Mouse (Mus musculus) forebrain, embryonic 14.5 days (tissue): ENCODE measurements around the gene Rcor1. TPM values are rescaled to one million over a fixed set of nuclear protein-coding genes. Genes with fewer than 3 reads are reported as not detected.

Experiments used
- ATAC-seq: fragments of 200-750 bp; cut with Nextera tagmentation; 2 replicates; pipeline ENCODE4 v1.8.0; 2017; ENCODE audit warnings: mild to moderate bottlenecking, moderate library complexity
- DNase-seq: peaks from one replicate; pipeline ENCODE4 v3.0.0-alpha.2; 2015; ENCODE audit warnings: low spot score
- H3K27ac ChIP-seq: fragments of 300-500 bp; sonication (generic); 2 replicates; pipeline ENCODE4 v1.5.1; 2014; ENCODE audit warnings: low read depth, mild to moderate bottlenecking, control low read depth, low read length, moderate library complexity
- H3K27me3 ChIP-seq: fragments of 300-500 bp; sonication (generic); replicated peaks from 2 replicates; pipeline ENCODE4 v1.6.1; 2014; ENCODE audit warnings: low read length, control low read depth, mixed read lengths; ENCODE audit not compliant: control insufficient read depth, insufficient read depth
- H3K36me3 ChIP-seq: fragments of 300-500 bp; sonication (generic); 2 replicates; pipeline ENCODE4 v1.6.1; 2014; ENCODE audit warnings: low read length, control low read depth; ENCODE audit not compliant: control insufficient read depth, insufficient read depth
- H3K4me1 ChIP-seq: fragments of 300-500 bp; sonication (generic); 2 replicates; pipeline ENCODE4 v1.6.1; 2014; ENCODE audit warnings: antibody characterized with exemption, low read length, control low read depth; ENCODE audit not compliant: control insufficient read depth, insufficient read depth
- H3K4me2 ChIP-seq: fragments of 300-500 bp; sonication (generic); 2 replicates; pipeline ENCODE4 v1.6.1; 2014; ENCODE audit warnings: mild to moderate bottlenecking, control low read depth, low read length
- H3K4me3 ChIP-seq: fragments of 300-500 bp; sonication (generic); 2 replicates; pipeline ENCODE4 v1.5.1; 2014; ENCODE audit warnings: low read depth, low read length, control low read depth
- H3K9ac ChIP-seq: fragments of 300-500 bp; sonication (generic); 2 replicates; pipeline ENCODE4 v1.6.1; 2014; ENCODE audit warnings: mild to moderate bottlenecking, low read length, control low read depth, moderate library complexity
- H3K9me3 ChIP-seq: fragments of 300-500 bp; sonication (generic); replicated peaks from 2 replicates; pipeline ENCODE4 v1.6.1; 2016; ENCODE audit warnings: low read length, control low read depth, mixed read lengths; ENCODE audit not compliant: control insufficient read depth
- WGBS: fragments of 180-500 bp; shearing (Covaris S2); extraction: QIAGEN DNeasy Blood & Tissue Kit; methylation state at CpG from one replicate; pipeline ENCODE4 v1.1.7; 2014; 5-methylcytosine and 5-hydroxymethylcytosine counted together
- polyA plus RNA-seq: library from polyadenylated mRNA; unstranded; fragments of >200 nt; fragmentation: Nextera tagmentation; extraction: Ambion mirVana; gene quantifications from 2 replicates; pipeline ENCODE4 v1.2.1, GENCODE M21; 2014

Rcor1 gene
- 8.5 and 9.7 TPM in 2 replicates for polyA plus RNA-seq

DNA sequence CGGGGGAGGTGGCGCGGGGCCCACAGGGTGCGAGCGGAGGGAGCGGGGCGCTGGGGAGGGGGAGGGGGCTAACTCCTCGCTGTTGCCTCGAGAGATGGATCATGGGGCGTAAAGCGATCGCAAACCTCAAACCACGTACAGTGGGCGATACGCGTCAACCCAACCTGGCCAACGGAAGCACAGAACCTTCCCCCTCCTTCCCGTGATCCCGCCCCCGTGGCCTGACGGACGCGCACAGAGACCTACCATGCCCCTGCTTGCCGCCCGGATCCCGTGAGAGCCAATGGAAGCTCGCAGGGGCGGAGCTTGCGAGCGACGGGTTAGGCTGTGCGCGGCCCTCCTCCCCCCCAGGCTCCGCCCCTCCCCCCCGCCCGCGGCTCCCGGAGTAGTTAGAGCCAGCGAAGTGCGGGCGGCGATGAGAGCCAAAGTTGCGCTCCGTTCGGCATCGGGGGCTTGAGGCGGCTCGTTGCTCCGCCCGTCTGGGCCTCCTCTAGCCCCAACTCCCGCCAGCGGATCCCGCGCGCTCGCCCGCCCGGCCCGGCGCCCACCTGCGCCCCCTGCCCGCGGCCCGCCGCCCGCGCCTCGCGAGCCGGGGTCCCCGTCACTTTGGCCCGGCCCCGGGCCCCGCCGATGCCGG is at the start of gene Rcor1:
Gene Rcor1, plus strand, starts transcription at position 376 of the 637 bp plus-strand sequence.
- peak; percentile 100 for DNase-seq
- H3K27ac ChIP-seq = peak within 1 kb of the TSS; percentile 99
- peaks cover 15% of the 10 kb centered on the region for H3K4me1 ChIP-seq
- H3K9ac ChIP-seq = peak within 1 kb of the TSS; percentile 89
- under 1% methylated on average over 36 of the region's 76 CpGs for WGBS
- H3K36me3 ChIP-seq = no peaks in the 10 kb centered on the region
- no peaks in the 10 kb centered on the region for H3K27me3 ChIP-seq
- H3K4me2 ChIP-seq = peak within 1 kb of the TSS; percentile 90
- no peaks in the 10 kb centered on the region for H3K9me3 ChIP-seq
- peak within 1 kb of the TSS; percentile 95 for H3K4me3 ChIP-seq
- peak; percentile 97 for ATAC-seq

DNA sequence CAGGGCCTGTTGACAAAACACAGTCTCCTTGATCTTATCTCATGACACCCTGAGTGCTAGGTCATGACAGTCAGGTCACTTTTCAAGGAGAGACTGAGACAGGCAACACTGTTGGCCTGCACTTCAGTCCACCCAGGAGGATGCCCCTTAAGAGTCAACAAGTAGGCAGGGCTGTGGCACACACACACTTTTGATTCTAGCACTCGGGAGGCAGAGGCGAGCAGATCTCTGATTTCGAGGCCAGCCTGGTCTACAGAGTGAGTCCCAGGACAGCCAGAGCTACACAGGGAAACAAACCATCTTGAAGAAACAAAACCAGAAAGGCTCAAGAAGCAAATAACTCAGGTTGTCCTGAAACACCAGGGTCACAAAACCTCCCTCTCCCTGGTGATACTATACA is 49.7 kb upstream of the Rcor1 start:
- Histone ChIP-seq H3K36me3 (no peaks in the 10 kb centered on the region), H3K4me1 (0 out of 2 replicates have a peak, but pooled peaks cover 3% of the 10 kb centered on the region), H3K9me3 (no peaks in the 10 kb centered on the region), H3K27ac (no peak overlapping the region), H3K27me3 (no peaks in the 10 kb centered on the region), H3K9ac (no peak overlapping the region), H3K4me3 (no peak overlapping the region), H3K4me2 (no peak overlapping the region)
- 97% methylated on average over 3 of the region's 3 CpGs for WGBS
- DNase-seq = no peak
- no peak for ATAC-seq

DNA sequence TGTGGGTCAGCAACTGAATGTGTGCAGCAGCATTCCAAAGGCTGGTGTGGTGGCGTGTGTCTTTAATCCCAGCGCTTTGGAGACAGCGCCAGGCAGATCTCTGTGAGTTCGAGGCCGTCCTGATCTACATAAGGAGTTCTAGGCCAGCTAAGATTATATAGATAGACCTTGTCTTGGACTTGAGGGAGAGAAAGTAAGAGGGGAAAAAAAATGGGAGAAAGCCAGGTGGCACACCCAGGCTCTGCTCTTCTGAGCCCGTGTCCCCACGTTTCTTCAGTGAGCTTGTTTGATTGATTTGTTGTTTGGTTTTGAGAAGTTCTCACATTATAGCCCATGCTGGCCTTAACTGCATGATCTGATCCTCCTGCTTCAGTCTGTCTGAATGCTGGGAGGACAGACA is 48.7 kb upstream of the Rcor1 start:
- Histone ChIP-seq H3K36me3 (no peaks in the 10 kb centered on the region), H3K27ac (no peak overlapping the region), H3K9me3 (no peaks in the 10 kb centered on the region), H3K4me2 (no peak overlapping the region), H3K9ac (no peak overlapping the region), H3K27me3 (no peaks in the 10 kb centered on the region), H3K4me1 (0 out of 2 replicates have a peak, but pooled peaks cover 3% of the 10 kb centered on the region), H3K4me3 (no peak overlapping the region)
- ATAC-seq (no peak), DNase-seq (no peak)
- 93% methylated on average over 7 of the region's 7 CpGs for WGBS

DNA sequence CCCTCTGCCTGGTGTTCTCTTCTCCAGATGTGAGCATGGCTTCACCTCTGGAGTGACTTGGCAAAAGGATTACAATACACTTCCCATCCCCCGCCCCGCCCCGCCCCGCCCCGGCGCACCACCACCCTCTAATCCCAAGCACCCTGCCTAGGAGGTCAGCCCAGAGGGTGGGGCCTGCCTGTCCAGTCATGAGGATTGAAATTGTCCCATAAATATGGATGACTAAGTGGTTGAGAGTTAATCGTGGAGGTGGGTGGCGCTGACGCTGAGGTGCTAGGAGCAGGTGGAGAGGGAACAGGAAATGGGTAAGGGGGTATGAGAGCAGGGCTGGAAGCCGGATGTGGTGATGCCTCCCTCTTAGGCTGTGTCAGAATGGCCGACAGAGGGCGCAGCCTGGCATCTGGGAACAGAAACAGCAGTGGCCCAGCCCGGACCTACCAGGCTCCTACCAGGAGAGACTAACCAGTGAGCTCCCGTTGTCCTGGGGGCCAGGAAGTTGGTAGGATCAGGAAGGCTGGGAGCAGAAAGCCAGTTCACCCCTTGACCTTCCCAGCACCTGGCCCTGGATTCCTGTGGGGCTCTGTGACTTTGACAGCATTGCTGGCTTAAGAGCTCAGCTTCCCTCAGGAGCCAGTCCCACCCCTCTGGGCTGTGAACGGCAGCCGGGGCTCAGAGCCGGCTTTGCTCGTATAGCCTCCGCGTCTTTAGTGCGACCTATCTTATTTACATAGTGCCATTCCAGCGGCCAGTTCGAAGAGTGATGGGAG is 47.6 kb upstream of the Rcor1 start:
- peak; percentile 90 for ATAC-seq
- peak overlapping the region; percentile 42 for H3K4me3 ChIP-seq
- peak overlapping the region; percentile 58 for H3K4me2 ChIP-seq
- H3K4me1 ChIP-seq = 0 out of 2 replicates have a peak, but pooled peaks cover 3% of the 10 kb centered on the region
- no peaks in the 10 kb centered on the region for H3K27me3 ChIP-seq
- DNase-seq = peak; percentile 79
- 0 out of 2 replicates have a peak overlapping the region, but pooled peaks have one; percentile 44 for H3K27ac ChIP-seq
- H3K36me3 ChIP-seq = no peaks in the 10 kb centered on the region
- peak overlapping the region; percentile 65; the same call in 1 of the 2 replicates for H3K9ac ChIP-seq
- 2% methylated on average over 23 of the region's 23 CpGs for WGBS
- no peaks in the 10 kb centered on the region for H3K9me3 ChIP-seq

DNA sequence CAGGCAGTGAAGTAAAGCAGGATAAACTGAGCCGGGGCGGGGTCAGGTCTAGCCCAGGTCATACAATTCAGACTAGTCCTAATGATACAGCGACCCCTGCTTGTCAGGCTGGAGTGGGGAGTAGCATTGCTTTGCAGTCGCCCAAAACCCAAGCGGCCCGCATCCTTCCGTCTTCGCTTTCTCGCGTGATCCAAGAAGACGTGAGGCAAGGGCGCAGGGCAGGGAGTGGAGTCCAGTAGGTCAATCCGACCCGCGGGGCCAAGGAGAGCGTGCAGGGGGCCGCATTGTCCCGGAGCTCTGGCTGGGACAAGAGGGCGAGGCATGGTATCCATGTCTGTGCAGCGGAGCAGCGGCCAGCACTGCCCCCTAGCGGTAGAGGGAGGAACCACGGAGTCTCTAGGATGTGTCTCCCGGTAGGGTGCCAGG is 47.0 kb upstream of the Rcor1 start:
- Histone ChIP-seq H3K27ac (peak overlapping the region; percentile 44; the same call in 1 of the 2 replicates), H3K9ac (peak overlapping the region; percentile 65), H3K4me1 (0 out of 2 replicates have a peak, but pooled peaks cover 3% of the 10 kb centered on the region), H3K36me3 (no peaks in the 10 kb centered on the region), H3K27me3 (no peaks in the 10 kb centered on the region), H3K4me3 (peak overlapping the region; percentile 42), H3K4me2 (peak overlapping the region; percentile 58), H3K9me3 (no peaks in the 10 kb centered on the region)
- DNase-seq (peak; percentile 89), ATAC-seq (peak; percentile 87)
- under 1% methylated on average over 24 of the region's 24 CpGs for WGBS

DNA sequence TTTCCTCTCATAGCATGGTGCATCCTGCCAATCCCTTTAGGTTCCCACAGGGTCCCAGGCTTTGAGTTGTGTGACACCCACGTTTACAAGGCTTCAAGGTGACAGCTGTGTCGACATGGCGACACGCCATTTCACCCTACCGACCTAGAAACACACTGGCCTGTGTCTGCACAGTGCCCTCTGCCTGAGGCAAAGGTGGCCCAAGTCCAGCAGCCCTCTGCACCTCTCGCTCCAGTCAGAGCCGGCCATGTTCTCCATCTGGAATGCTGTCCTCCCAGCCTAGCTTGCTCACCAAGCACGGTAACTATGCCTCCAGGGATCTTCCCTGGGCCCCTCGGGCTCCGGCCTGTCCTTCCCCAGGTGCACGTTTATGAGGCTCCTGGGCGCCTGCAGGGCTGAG is 46.4 kb upstream of the Rcor1 start:
- DNase-seq = no peak
- 79% methylated on average over 12 of the region's 12 CpGs for WGBS
- H3K27me3 ChIP-seq = no peaks in the 10 kb centered on the region

DNA sequence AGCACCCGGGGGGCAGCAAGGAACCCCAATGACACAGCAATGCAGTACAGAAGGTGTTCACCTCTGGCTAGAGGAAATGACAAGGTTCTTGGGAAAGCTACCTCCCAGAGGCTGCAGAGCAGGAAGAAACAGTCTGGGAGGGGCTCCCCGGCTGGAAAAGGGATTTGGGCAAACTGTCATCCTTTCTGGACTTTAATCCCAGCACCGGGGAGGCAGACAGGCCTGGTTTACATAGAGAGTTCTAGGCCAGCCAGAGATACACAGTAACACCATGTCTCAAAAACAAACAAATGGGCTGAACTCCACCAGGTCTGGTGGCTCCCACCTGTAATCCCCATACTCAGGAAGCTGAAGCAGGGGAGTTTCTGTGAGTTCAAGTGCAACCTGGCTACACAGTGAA is 45.9 kb upstream of the Rcor1 start:
- Histone ChIP-seq H3K4me2 (no peak overlapping the region), H3K27me3 (no peaks in the 10 kb centered on the region), H3K36me3 (no peaks in the 10 kb centered on the region), H3K4me3 (no peak overlapping the region), H3K4me1 (0 out of 2 replicates have a peak, but pooled peaks cover 3% of the 10 kb centered on the region), H3K9me3 (no peaks in the 10 kb centered on the region), H3K9ac (no peak overlapping the region), H3K27ac (no peak overlapping the region)
- no peak for ATAC-seq
- no peak for DNase-seq
- 95% methylated on average over 3 of the region's 3 CpGs for WGBS

More for the DNA sequence above, 46.4 kb upstream of the Rcor1 start:
- Histone ChIP-seq H3K4me1 (0 out of 2 replicates have a peak, but pooled peaks cover 3% of the 10 kb centered on the region), H3K36me3 (no peaks in the 10 kb centered on the region), H3K4me2 (peak overlapping the region; percentile 58; the same call in 1 of the 2 replicates), H3K27ac (no peak overlapping the region), H3K9me3 (no peaks in the 10 kb centered on the region), H3K4me3 (0 out of 2 replicates have a peak overlapping the region, but pooled peaks have one; percentile 42), H3K9ac (no peak overlapping the region)
- ATAC-seq = no peak

DNA sequence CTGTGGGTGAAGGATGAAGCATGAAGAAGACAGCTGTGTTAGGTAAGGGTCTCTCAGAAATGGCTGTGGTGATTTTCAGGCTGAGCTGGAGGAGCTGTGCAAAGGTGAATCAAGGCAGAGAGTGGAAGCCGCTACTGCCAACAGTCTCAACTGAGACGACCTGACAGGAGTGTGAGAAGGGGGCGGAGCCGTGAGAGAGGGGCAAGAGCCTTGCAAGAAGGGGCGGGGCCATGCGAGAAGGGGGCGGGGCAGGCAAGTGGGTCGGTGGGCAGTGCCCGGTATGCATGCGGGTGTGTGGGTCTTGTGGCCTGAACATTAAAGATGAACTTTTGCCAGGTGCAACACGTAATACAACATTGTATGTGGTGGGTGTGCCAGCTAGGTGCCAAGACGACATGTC is 44.5 kb upstream of the Rcor1 start:
- ATAC-seq (no peak), DNase-seq (no peak)
- WGBS = 36% methylated on average over 12 of the region's 12 CpGs
- H3K27ac ChIP-seq = no peak overlapping the region
- H3K9ac ChIP-seq = no peak overlapping the region
- 0 out of 2 replicates have a peak, but pooled peaks cover 3% of the 10 kb centered on the region for H3K4me1 ChIP-seq
- H3K9me3 ChIP-seq = no peaks in the 10 kb centered on the region
- H3K27me3 ChIP-seq = no peaks in the 10 kb centered on the region
- H3K4me2 ChIP-seq = no peak overlapping the region
- no peaks in the 10 kb centered on the region for H3K36me3 ChIP-seq
- H3K4me3 ChIP-seq = no peak overlapping the region
